Mouse (Mus musculus) CH12.LX (cell line): ENCODE results near the gene Gsdma3.

ENCODE experiments used
- CHD1 ChIP-seq: IDR thresholded peaks from 2 replicates; pipeline ENCODE4 v1.6.1; 2012; ENCODE audit warnings: low read depth, low read length, improper control_type of control experiment, inconsistent platforms
- CTCF ChIP-seq, 2 experiments: IDR thresholded peaks in 1 of 2; conservative IDR thresholded peaks in 1 of 2; 2 replicates each; pipeline ENCODE4 v1.5.1; 2011 to 2012; ENCODE audit warnings: low read depth in 2 of 2, low read length in 2 of 2, improper control_type of control experiment in 1 of 2, inconsistent platforms in 1 of 2, mild to moderate bottlenecking in 1 of 2, moderate library complexity in 1 of 2
- E2F4 ChIP-seq: IDR thresholded peaks from 2 replicates; pipeline ENCODE4 v1.6.1; 2011; ENCODE audit warnings: low read depth, low read length, improper control_type of control experiment; ENCODE audit not compliant: insufficient replicate concordance
- EP300 ChIP-seq: IDR thresholded peaks from 2 replicates; pipeline ENCODE4 v1.6.1; 2011; ENCODE audit warnings: low read length, improper control_type of control experiment
- HCFC1 ChIP-seq: IDR thresholded peaks from 2 replicates; pipeline ENCODE4 v1.6.1; 2012; ENCODE audit warnings: low read depth, mild to moderate bottlenecking, inconsistent platforms, low read length, improper control_type of control experiment
- MEF2A ChIP-seq: IDR thresholded peaks from 2 replicates; pipeline ENCODE4 v1.6.1; 2014; ENCODE audit warnings: low read depth, mild to moderate bottlenecking, inconsistent platforms, low read length, improper control_type of control experiment, borderline replicate concordance
- MYC ChIP-seq: IDR thresholded peaks from 2 replicates; pipeline ENCODE4 v1.6.1; 2011; ENCODE audit warnings: low read depth, mild to moderate bottlenecking, improper control_type of control experiment, low read length
- NELFE ChIP-seq: IDR thresholded peaks from 2 replicates; pipeline ENCODE4 v1.6.1; 2011; ENCODE audit warnings: low read depth, low read length, improper control_type of control experiment
- POLR2A ChIP-seq: IDR thresholded peaks from 2 replicates; pipeline ENCODE4 v1.6.1; 2011; ENCODE audit warnings: low read depth, mild to moderate bottlenecking, improper control_type of control experiment, low read length
- POLR2AphosphoS2 ChIP-seq: IDR thresholded peaks from 2 replicates; pipeline ENCODE4 v1.6.1; 2011; ENCODE audit warnings: low read depth, low read length, improper control_type of control experiment
- RAD21 ChIP-seq: IDR thresholded peaks from 2 replicates; pipeline ENCODE4 v1.6.1; 2011; ENCODE audit warnings: low read depth, mild to moderate bottlenecking, low read length, improper control_type of control experiment, moderate library complexity
- SIN3A ChIP-seq: IDR thresholded peaks from 2 replicates; pipeline ENCODE4 v1.6.1; 2012; ENCODE audit warnings: low read length, improper control_type of control experiment, inconsistent platforms
- TCF12 ChIP-seq: IDR thresholded peaks from 2 replicates; pipeline ENCODE4 v1.6.1; 2014; ENCODE audit warnings: low read depth, mild to moderate bottlenecking, inconsistent platforms, low read length, improper control_type of control experiment
- USF1 ChIP-seq: IDR thresholded peaks from 2 replicates; pipeline ENCODE4 v1.6.1; 2014; ENCODE audit warnings: low read depth, mild to moderate bottlenecking, inconsistent platforms, low read length, improper control_type of control experiment

DNA sequence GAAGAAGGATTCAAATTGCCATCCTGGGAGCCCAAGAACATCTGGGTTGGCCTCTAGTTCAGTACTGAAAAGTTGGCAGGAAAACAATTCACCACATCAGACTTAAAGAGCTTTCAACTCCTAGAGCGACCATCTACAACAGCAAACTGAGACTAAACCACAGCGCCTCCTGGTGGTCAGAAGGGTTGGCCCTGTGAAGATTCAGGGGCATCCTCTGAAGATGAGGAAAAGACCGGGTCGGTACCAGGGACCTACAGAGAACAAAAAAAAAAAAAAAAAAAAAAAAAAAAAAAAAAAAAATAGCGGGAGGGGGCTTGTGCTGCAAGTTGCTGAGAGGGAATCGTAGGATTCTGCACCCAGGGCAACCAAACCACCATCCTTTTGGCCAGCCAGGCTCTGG is 28.8 kb upstream of the Gsdma3 start:
- TF ChIP-seq CHD1: no peak
- no peak for TF ChIP-seq TCF12
- TF ChIP-seq CTCF (conservative IDR thresholded peaks at IDR 0.05 in 1 of 2, IDR thresholded peaks at IDR 0.05 in 1 of 2; ENCODE audit: low read depth in 2 of 2, low read length in 2 of 2): peak; percentile 91 to 98
- TF ChIP-seq MYC: peak; percentile 33; the same call in 1 of the 2 replicates
- TF ChIP-seq POLR2AphosphoS2: no peak
- TF ChIP-seq SIN3A: no peak
- TF ChIP-seq E2F4: no peak
- TF ChIP-seq HCFC1: peak; percentile 58
- TF ChIP-seq POLR2A: no peak
- TF ChIP-seq USF1: no peak
- peak; percentile 29; the same call in 1 of the 2 replicates for TF ChIP-seq MEF2A
- TF ChIP-seq EP300: no peak
- peak; percentile 85 for TF ChIP-seq RAD21
- TF ChIP-seq NELFE: no peak; the same call in 1 of the 2 replicates
